Mouse (Mus musculus): ENCODE data around the gene Ugt1a8. TPM values are rescaled to one million over a fixed set of nuclear protein-coding genes. Genes with fewer than 3 reads are reported as not detected.
A peak's percentile ranks its signal among the peaks of the same experiment; 100 is the strongest.

The Ugt1a8 gene
- polyA plus RNA-seq, 1 experiment from 2014 or later = 0.05 TPM

DNA sequence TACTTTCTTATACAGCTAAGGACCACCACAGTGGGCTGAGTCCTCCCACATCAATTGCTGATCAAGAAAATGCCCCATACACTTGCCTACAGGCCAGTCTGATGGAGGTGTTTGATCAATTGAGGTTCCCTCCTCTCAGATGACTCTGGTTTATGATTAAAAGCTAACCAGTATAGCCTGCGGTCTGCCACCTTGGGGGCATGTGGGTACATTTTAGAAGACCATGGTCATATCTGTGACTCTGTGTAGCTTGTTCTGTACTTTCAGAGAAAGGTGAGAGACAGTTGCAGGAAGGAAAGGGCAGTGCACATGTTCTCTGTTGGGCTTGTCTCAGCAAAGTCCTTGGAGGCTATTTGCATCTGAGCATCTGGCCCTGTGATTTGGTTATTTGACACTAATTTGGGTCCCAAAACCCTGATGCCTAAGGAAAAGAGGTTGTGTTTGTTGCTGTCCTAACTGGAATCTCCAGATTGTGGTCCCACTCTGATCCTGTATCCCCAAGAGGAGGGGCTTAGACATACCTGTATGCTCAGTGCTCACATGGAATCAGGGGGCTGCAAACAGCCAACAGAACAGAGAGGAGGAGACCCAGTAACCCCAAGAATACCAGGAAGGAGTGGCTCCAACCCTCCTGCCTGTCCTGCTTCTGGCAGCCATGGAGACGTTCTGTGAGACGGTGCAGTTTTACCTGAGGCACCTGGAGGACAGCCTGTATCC lies 145.2 kb downstream of the Ugt1a8 start:
- Histone ChIP-seq H3K9ac (ENCODE audit: low read depth, low read length) (no peak overlapping the region), H3K4me1 (replicated peaks; ENCODE audit: insufficient read depth, low read length) (no peaks in the 10 kb centered on the region), H3K4me3 (replicated peaks; ENCODE audit: low read depth, low read length) (no peak overlapping the region), H3K4me2 (ENCODE audit: low read length) (no peak overlapping the region), H3K27ac (no peak overlapping the region), H3K9me3 (replicated peaks; ENCODE audit: low read length) (peaks cover 76% of the 10 kb centered on the region), H3K27me3 (ENCODE audit: insufficient read depth, low read length) (no peaks in the 10 kb centered on the region), H3K36me3 (ENCODE audit: insufficient read depth, low read length) (no peaks in the 10 kb centered on the region)
- TF ChIP-seq CTCF (IDR thresholded peaks at IDR 0.05; ENCODE audit: low read depth) = no peak
- DNase-seq (ENCODE audit: low spot score) (no peak), ATAC-seq (replicated peaks; ENCODE audit: low FRiP score, low read depth) (no peak)
- 50% methylated on average over 3 of the region's 3 CpGs for WGBS

DNA sequence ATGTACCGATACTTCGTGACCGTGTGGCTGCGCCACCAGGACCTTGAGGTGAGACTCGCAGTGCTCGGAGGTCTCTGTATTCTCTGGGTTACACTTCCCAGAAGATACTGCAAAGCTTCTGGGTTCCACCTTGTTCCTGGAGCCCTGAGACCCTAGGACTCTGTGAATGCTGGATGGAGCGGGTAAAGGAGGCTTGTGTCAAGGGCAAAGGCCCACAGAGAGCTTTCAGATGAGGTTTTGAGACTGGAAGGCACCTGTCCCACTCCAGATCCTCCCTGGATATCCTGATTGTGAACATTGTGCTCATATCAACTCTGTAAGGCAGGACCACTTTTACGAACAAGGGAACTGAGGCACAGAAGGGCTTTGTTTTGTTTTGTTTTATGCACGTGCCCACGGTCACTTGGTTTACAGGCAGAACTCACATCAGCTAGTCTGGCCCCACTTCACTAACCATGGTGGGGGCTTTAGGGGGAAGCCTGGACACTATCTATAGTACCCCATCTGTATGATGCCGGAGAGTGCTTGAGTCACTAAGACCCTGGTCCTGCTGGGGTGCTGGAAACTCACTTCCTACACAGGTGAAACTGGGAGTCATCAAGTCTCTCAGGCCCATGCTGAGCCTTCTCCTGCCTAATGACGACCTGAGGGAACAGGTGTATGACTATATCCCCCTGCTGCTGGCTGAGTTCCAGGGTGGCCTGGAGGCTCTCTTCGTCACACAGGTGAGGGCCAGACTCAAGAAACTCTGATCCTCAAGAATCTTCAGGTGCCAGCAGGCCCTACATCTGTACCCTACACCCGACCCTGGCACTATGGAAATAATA lies 146.0 kb downstream of the Ugt1a8 start:
- Histone ChIP-seq H3K27me3 (ENCODE audit: insufficient read depth, low read length) (no peaks in the 10 kb centered on the region), H3K4me3 (replicated peaks; ENCODE audit: low read depth, low read length) (no peak overlapping the region), H3K9ac (ENCODE audit: low read depth, low read length) (no peak overlapping the region), H3K4me2 (ENCODE audit: low read length) (no peak overlapping the region), H3K4me1 (replicated peaks; ENCODE audit: insufficient read depth, low read length) (no peaks in the 10 kb centered on the region), H3K36me3 (ENCODE audit: insufficient read depth, low read length) (no peaks in the 10 kb centered on the region), H3K27ac (no peak overlapping the region), H3K9me3 (replicated peaks; ENCODE audit: low read length) (peaks cover 76% of the 10 kb centered on the region)
- DNase-seq (ENCODE audit: low spot score) = no peak
- ATAC-seq (replicated peaks; ENCODE audit: low FRiP score, low read depth) = no peak
- WGBS = 65% methylated on average over 14 of the region's 14 CpGs
- TF ChIP-seq CTCF (IDR thresholded peaks at IDR 0.05; ENCODE audit: low read depth) = no peak

DNA sequence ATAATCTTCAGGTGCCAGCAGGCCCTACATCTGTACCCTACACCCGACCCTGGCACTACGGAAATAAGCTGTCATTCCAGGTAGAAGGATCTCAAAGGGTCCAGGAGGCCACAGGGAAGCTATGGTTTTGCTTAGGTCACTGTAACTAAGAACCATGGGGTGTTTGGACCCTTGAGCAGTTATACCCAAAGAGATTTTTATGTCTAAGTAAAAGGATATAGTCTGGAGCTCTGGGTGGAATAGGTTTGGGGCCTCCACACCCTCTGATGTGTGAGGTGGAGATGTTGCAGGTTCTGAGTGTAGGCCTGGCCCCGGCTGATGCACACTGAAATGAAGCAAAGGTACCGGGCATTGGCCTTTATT lies 146.6 kb downstream of the Ugt1a8 start:
- DNase-seq (ENCODE audit: low spot score) (no peak), ATAC-seq (replicated peaks; ENCODE audit: low FRiP score, low read depth) (no peak)
- Histone ChIP-seq H3K9me3 (replicated peaks; ENCODE audit: low read length) (peaks cover 72% of the 10 kb centered on the region), H3K4me1 (replicated peaks; ENCODE audit: insufficient read depth, low read length) (no peaks in the 10 kb centered on the region), H3K4me3 (replicated peaks; ENCODE audit: low read depth, low read length) (no peak overlapping the region), H3K36me3 (ENCODE audit: insufficient read depth, low read length) (no peaks in the 10 kb centered on the region), H3K27ac (no peak overlapping the region), H3K4me2 (ENCODE audit: low read length) (no peak overlapping the region), H3K27me3 (ENCODE audit: insufficient read depth, low read length) (no peaks in the 10 kb centered on the region), H3K9ac (ENCODE audit: low read depth, low read length) (no peak overlapping the region)
- no peak for TF ChIP-seq CTCF (IDR thresholded peaks at IDR 0.05; ENCODE audit: low read depth)
- 61% methylated on average over 4 of the region's 4 CpGs for WGBS

DNA sequence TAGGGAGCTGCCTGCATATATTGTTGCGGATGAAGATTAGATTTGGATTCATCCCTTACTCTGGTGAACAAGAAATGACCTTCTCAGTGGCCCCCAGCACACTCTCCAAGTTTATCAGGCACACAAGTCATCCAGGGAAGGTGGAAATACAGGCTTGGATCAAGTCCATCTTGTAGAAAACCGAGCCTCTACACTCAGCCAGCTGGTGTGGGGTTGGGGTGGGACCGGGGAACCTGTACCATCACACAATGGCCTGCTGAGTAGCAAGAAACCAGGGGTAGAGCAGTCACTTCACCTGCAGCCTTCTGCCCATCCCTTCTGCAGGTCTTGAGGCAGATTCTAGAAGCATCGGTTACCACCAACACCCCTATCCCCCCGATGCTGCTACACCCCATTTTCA lies 147.0 kb downstream of the Ugt1a8 start:
- H3K27me3 ChIP-seq (ENCODE audit: insufficient read depth, low read length) = no peaks in the 10 kb centered on the region
- no peak overlapping the region for H3K4me3 ChIP-seq (replicated peaks; ENCODE audit: low read depth, low read length)
- no peaks in the 10 kb centered on the region for H3K36me3 ChIP-seq (ENCODE audit: insufficient read depth, low read length)
- H3K27ac ChIP-seq = no peak overlapping the region
- no peak overlapping the region for H3K9ac ChIP-seq (ENCODE audit: low read depth, low read length)
- DNase-seq (ENCODE audit: low spot score) (no peak), ATAC-seq (replicated peaks; ENCODE audit: low FRiP score, low read depth) (no peak)
- peaks cover 74% of the 10 kb centered on the region for H3K9me3 ChIP-seq (replicated peaks; ENCODE audit: low read length)
- no peaks in the 10 kb centered on the region for H3K4me1 ChIP-seq (replicated peaks; ENCODE audit: insufficient read depth, low read length)
- no peak for TF ChIP-seq CTCF (IDR thresholded peaks at IDR 0.05; ENCODE audit: low read depth)
- no peak overlapping the region for H3K4me2 ChIP-seq (ENCODE audit: low read length)
- 40% methylated on average over 5 of the region's 5 CpGs for whole genome bisulfite sequencing

DNA sequence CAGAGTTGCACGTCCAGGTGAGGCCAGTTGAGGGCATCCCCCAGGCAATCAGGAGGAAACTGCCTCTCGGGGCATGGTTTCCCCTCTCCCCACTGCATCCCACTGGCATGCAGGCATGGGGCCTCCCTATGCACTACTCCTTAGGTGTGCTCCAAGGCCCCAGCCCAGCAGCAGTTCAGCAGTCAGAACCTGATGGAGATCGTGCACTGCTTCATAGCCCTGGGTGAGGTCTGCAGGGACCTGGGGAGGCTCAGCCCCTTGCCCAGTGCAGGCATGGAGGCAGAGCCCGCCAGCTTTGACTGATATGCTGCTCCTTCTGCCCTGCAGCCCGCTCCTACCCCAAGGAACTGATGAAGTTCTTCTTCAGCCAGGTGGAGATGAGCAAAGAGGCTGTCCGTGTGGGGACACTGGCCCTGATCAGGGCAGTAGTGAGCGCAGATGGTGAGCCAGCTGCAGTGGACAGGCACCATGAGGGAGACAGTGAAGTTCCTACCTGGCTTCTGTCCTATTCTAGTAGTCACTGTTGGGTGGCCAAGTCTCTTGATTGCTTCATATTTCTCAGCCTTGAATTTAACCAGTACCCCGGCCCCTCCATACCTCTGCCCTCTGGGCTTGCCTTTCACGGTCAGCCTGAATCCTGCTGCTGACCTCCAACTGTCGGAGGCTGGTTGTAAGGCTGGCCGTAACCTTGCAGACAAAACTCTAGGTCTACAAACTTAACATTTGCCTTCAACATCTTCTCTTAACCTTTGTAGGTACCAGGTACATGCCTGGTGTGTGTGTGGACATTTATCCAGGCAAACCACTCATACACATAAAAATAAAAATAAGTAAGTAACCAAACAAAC lies 147.7 kb downstream of the Ugt1a8 start:
- H3K9me3 ChIP-seq (replicated peaks; ENCODE audit: low read length) = peaks cover 74% of the 10 kb centered on the region

DNA sequence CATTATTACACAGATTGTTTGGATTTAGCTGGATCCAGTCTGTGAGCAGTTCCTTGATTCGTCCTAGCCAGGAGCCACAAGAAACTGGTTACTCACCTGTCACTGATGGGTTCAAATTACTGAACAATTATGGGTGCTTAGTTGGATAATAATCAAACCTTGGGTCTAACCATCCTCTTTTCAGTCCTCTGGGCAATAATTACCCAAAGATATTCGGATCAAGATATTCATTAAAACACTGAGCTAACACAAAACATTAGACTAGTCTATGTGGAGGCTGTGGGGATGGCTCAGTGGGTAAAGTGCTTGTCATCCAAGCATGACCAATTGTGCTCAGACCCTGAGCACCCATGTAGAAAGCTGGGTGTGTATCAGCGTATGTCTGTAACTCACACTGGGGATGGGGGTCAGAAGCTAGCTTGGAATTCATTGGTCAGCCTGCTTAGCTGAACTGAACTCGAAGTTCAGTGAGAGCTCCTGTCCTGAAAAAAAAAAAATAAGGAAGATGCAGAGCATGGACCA lies 148.3 kb downstream of the Ugt1a8 start:
- H3K9me3 ChIP-seq (replicated peaks; ENCODE audit: low read length) = peaks cover 76% of the 10 kb centered on the region
- H3K4me2 ChIP-seq (ENCODE audit: low read length) = no peak overlapping the region
- H3K27ac ChIP-seq = no peak overlapping the region
- H3K4me3 ChIP-seq (replicated peaks; ENCODE audit: low read depth, low read length) = no peak overlapping the region
- no peak overlapping the region for H3K9ac ChIP-seq (ENCODE audit: low read depth, low read length)
- no peaks in the 10 kb centered on the region for H3K36me3 ChIP-seq (ENCODE audit: insufficient read depth, low read length)
- no peaks in the 10 kb centered on the region for H3K4me1 ChIP-seq (replicated peaks; ENCODE audit: insufficient read depth, low read length)
- DNase-seq (ENCODE audit: low spot score) (peak; percentile 52), ATAC-seq (replicated peaks; ENCODE audit: low FRiP score, low read depth) (peak; percentile 60)
- no peak for TF ChIP-seq CTCF (IDR thresholded peaks at IDR 0.05; ENCODE audit: low read depth)
- 55% methylated on average over 4 of the region's 4 CpGs for WGBS
- H3K27me3 ChIP-seq (ENCODE audit: insufficient read depth, low read length) = no peaks in the 10 kb centered on the region

More for the DNA sequence above, 147.7 kb downstream of the Ugt1a8 start:
- no peak overlapping the region for H3K4me2 ChIP-seq (ENCODE audit: low read length)
- H3K27me3 ChIP-seq (ENCODE audit: insufficient read depth, low read length) = no peaks in the 10 kb centered on the region
- H3K4me1 ChIP-seq (replicated peaks; ENCODE audit: insufficient read depth, low read length) = no peaks in the 10 kb centered on the region
- ATAC-seq (replicated peaks; ENCODE audit: low FRiP score, low read depth) (no peak), DNase-seq (ENCODE audit: low spot score) (no peak)
- WGBS = 63% methylated on average over 11 of the region's 11 CpGs
- no peak for TF ChIP-seq CTCF (IDR thresholded peaks at IDR 0.05; ENCODE audit: low read depth)
- no peak overlapping the region for H3K4me3 ChIP-seq (replicated peaks; ENCODE audit: low read depth, low read length)
- no peaks in the 10 kb centered on the region for H3K36me3 ChIP-seq (ENCODE audit: insufficient read depth, low read length)
- no peak overlapping the region for H3K9ac ChIP-seq (ENCODE audit: low read depth, low read length)
- H3K27ac ChIP-seq = no peak overlapping the region
